Mouse (Mus musculus): Measurements from ENCODE around the gene Adamtsl4.
"Not testable (repeated sequence)": the region's sequence is repeated elsewhere in the genome, so short reads cannot be mapped to it uniquely, and the experiment has no call there.

Gene Adamtsl4

DNA sequence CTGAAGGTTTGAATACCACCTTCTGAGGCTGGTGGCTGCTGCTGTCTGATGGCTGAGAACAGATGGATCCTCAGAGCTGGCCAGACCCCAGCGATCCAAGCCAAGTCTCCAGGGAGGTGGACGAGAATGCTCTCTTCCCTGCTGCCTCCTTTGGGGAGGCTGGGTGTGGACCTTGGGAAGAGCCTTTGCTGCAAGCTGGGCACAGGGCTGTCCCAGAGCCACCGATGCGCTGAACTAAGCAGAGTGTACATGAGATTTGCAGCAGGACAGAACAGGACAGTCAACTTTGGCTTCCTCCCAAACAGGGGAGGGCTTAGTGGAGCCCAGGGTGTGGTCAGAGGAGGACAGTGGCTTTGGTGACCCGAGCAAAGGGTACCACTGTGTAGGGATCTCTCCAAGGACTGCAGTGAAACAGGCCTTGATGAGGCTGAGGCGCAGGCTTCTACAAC, 12.5 kb upstream of the Adamtsl4 start:
- no peak for DNase-seq (ENCODE audit: low spot score in 2 of 2)

- no peak for DNase-seq (ENCODE audit: low spot score in 2 of 2)
Observed at GRCm38 (mm10) chr3:95698286-95698685, 10.6 kb upstream of the Adamtsl4 start.

DNA sequence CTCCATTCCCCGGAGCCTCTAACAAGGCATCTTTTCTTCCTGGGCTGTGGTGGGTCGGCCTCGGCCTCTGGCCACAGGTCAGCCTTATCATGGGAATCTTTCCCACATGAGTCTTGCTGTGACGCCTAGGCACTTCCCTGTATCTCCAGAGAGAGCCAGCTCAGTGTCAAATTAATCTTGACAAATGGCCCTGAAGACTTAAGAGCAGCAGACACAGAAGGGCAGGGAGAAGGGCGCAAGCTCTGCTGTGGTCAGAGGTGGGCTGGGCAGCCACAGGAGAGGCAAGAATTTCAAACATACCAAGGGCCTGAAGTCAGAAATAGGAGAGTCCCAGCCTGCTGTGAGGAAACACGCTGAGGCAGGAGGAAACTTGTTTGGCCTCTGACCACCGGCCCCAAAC, 8.6 kb upstream of the Adamtsl4 start:
- no peak for DNase-seq (ENCODE audit: low spot score in 2 of 2)

DNA sequence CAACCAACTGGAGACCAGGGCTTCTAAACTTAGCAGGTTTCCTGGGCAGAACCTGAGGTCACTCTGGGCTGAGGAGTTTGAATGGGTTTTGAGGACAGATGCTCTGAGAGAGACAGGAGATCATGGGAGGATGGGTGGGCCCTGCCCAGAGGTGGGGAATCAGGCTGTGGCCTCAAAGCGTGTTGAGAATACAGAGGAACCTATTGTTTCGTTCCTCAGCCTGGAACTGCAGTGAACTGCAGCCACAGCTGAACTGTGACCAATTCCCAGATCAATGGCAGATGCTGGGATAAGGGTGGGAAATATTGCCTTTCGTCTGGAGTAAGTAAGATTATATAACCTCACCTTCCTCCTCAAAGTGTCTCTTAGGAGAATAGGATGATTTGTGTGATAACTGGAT, 8.1 kb upstream of the Adamtsl4 start:
- no peak for DNase-seq (ENCODE audit: low spot score in 2 of 2)

GRCm38 (mm10) chr3:95694808-95695703, 7.3 kb upstream of the Adamtsl4 start:
- DNase-seq (ENCODE audit: low spot score in 2 of 2), result no peak

DNA sequence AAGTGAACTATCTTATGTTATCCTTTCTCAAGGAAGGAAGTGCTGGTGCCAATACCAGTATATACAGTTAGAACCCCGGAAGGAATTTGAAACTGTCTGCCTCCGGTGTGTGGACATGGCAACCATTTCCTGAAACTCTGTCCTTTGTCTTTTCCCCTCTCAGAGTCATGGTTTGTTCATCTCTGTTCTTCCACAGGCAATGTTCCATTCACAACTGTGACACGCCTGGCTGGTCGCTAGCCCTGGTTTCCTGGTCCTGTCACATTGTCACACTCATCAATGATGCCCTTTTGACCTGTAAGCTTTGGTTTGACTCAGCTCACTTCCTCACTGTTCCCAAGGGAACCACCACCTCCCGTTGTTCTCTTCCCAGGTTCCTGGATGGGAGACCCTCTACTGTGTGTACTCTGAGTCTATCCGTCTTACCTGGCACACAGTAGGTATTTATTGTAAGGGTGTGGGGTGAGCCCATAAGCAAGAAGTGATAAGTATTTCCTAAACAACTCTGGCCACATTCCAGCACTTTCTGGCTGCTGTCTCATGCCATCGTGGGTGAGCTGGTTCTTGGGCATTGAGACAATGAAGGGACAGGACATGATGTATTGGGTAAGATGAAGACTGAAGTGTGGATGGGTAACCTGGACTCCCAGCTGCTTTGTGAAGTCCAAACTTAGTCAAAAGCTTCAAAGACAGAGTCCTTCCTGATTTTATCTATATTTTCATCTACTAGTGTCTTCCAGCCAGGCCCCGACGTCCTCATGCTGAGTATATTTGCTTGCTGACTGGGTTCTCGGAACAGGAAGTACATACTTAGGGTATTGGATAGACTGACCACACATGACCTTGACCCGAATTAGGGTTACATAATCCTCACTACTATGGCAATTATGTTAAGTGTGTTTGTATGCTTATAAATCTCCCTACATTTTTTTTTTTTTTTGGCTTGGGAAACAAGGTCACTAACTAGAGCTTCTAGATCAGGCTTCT, 6.4 kb upstream of the Adamtsl4 start:
- DNase-seq (ENCODE audit: low spot score in 2 of 2), result peak in 1 of 2 experiments; percentile 14

- DNase-seq (ENCODE audit: low spot score in 2 of 2), result peak in 1 of 2 experiments; percentile 11
Observed at GRCm38 (mm10) chr3:95692677-95693076, 5.0 kb upstream of the Adamtsl4 start.

DNA sequence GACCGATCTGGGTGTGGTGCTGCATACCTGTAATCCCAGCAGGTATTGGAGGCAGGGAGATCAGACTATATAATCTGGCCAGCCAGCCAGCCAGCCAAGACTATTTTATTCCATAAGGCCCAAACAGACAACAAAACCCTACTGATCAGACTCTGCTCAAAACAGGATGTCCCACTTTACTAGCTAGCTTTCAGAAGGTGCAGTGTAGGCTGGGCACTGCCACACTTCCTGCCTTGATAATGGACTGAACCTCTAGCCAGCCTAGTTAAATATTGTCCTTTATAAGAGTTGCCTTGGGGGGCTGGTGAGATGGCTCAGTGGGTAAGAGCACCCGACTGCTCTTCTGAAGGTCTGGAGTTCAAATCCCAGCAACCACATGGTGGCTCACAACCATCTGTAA, 2.8 kb upstream of the Adamtsl4 start:
- not testable (repeated sequence) for DNase-seq (ENCODE audit: low spot score in 2 of 2)

DNA sequence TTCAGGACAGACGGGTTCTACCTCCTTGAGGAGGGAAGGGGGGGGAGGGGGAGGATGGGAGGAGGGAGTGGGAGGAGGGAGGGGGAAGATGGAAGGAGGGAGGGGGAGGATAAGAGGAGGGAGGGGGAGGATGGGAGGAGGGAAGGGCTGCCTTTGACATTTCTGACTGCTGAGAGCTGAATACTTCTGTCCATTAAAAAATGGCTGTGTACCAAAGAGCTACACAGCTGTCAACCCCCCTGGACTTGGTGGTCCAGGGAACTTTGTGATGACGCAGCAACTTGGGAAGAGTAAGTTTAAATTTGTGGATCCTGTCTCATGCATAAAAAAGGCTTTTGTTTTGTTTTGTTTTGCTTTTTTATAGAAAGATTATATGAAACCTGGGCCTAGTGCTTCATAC, 2.2 kb upstream of the Adamtsl4 start:
- DNase-seq (ENCODE audit: low spot score in 2 of 2), result no peak

DNA sequence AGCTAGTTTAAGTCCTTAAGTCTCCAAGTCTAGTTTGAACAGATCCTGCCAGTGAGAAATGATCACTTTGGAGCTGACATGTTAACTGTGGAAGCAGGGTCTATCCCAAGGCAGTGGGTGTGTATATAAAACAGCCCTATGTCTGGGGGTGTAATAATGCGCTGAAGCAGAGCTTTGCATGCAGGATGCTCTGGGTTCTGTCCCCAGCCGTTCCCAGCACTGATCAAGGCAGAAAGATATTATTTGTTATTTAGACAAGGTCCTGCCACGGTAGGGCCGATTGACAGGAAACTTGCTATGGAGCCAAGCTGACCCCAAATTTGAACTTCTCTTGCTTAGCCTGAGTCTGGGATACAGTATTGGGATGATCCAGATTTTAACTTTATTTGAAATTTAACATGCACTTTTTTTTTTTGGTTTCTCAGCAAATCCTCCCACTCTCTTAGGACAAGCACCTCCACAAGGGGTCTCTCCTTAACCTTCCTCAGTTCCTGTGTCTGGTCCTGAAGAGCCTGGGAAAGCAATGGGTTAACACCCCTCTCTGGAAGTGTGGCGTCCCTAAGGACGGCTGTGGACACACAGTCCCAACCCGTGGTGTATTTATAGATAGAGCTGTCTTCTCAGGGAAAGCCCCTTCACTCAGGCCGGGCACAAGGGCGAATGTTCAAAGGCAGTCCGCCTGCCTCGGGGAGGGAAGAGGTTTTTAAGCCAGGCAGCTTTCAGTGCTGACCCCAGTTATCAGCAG, 1.6 kb upstream of the Adamtsl4 start:
- DNase-seq (ENCODE audit: low spot score in 2 of 2), result peak in 1 of 2 experiments; percentile 22

DNA sequence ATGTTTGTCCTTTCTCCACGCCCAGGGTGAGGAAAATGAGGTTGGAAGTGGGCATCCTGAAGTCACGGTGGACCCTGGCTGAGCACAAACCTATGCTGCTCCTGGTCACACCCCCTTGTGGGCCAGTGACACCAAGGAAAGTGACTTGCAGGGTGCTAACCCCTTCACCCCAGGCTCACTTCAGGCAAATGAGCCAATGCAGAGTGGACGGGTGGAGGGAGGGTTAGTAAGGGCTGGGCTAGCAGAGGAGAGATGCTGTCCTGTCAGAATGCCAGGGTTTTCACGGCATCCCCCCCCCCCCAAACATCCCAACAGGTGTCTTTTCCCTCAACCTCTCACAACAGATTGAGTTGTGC, 571 bp downstream of the Adamtsl4 start:
- peak in 1 of 2 experiments; percentile 23 for DNase-seq (ENCODE audit: low spot score in 2 of 2)

DNA sequence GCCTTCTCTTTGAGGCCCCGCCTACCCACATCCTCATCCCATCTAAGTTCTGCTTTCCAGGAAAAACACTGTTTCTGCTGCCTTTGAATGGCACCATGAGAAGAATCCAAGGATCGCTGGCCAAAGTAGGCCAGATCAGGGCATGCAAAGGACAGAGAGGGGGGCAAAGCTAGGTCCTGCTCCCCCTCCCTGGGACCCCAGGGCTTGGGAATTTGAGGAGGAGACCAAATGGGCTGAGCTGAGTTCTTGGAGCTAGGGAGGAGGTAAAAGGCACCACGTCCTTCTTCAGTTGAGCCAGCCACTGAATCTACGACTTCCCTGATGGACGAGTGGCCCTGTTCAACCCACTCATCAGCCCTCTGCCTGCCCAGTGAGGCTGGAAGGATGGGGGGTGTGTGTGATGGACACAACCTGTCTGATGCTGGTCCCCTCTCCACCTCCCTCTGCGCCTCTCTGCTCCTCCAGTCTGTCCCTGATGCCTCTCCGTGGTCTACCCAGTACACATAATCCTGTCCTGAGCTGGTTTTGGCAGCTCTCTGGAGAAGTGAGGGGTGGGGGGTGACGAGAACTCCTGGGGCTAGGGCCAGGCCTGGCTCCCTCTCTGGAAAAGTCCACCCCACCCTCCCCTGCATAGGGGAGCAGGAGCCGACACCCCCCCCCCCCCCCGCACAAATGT, 1.1 kb downstream of the Adamtsl4 start:
- DNase-seq (ENCODE audit: low spot score in 2 of 2), result peak in 1 of 2 experiments; percentile 18

DNA sequence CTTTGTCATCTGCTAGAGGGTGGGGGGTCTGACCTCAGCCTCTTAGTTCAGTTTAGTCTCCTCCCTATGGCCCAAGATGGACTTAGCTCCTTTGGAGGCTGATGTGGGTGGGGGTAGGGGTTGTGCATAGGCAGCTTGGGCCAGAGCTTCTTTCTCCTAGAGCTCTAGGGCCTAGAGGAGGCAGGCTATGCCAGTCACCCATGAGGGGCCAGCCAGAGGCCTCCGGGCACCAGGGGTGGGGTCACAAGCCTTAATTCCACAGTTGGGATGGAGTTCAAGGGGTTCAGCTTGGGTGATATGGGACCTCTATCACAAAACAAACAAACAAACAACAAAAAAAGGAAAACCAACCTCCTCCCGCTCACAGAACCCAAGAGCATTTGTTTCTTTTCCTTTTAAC, 2.0 kb downstream of the Adamtsl4 start:
- no peak for DNase-seq (ENCODE audit: low spot score in 2 of 2)

GRCm38 (mm10) chr3:95685301-95685700, 2.4 kb downstream of the Adamtsl4 start:
- peak in 1 of 2 experiments; percentile 3 for DNase-seq (ENCODE audit: low spot score in 2 of 2)

DNA sequence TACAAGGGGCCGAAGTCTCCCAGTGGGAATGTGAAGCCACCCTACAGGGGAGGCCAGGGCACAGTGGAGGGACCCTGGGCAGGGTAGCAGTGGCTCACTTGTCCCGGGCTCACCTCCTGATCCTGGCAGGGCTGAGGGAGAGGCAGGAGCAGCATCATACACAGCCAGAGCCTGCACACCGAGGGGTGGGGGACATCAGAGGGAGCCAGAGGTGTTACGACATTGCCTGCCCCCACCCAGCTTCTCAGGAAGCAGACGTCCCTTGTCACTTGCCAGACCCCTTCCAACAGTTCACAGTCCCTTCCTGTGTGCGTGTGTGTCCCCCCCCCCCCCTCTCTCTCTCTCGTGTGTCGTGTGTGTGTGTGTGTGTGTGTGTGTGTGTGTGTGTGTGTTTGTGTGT, 2.9 kb downstream of the Adamtsl4 start:
- no peak for DNase-seq (ENCODE audit: low spot score in 2 of 2)

GRCm38 (mm10) chr3:95682878-95683277, 4.8 kb downstream of the Adamtsl4 start:
- no peak for DNase-seq (ENCODE audit: low spot score in 2 of 2)

GRCm38 (mm10) chr3:95681365-95681764, 6.4 kb downstream of the Adamtsl4 start:
- DNase-seq (ENCODE audit: low spot score in 2 of 2), result no peak

- no peak for DNase-seq (ENCODE audit: low spot score in 2 of 2)
Observed at GRCm38 (mm10) chr3:95680673-95681072, 7.0 kb downstream of the Adamtsl4 start.

- no peak for DNase-seq (ENCODE audit: low spot score in 2 of 2)
Observed at GRCm38 (mm10) chr3:95679551-95679950, 8.2 kb downstream of the Adamtsl4 start.

DNA sequence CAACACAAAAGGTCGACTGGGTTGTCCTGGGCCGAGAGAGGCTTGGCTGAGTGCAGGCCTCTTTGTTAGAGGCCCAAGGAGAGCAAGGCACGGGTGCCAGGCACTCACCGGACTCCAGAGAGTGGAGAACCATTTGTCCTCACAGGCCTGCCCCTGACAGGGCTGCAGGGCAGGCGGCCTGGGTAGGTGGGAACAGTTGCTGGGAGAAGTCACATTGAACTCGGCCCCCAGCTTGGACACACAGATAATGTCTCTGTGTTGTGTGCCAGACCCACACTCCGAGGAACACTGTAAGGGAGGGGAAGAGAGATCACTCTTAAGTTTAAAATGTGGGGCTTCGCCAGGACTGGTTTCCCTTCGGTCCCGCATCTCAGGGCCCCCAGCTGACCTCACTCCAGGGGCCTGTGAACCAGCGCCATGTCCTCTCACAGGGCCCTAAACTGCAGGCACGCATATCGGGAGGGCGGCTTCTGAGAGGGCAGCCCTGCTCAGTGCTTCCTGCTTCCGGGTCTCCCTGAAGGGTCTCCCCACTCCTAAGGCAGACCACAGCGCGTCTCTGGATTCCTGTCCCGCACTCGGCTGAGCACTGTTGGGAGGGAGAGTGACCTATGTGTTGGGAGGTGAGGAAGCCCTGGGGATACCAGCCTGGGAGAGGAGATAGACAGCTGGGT, 10.2 kb downstream of the Adamtsl4 start:
- no peak for DNase-seq (ENCODE audit: low spot score in 2 of 2)

All from spleen, postnatal 10 days (tissue).